Mouse (Mus musculus) lung, adult 2 months (tissue): ENCODE measurements at regions not wholly inside any gene's neighbourhood (a gene's known extent, or its start where the extent isn't known, plus 50 kb on each side); places are given as distances from the start of the nearest gene placed in this dataset.

ENCODE experiments used
- CTCF ChIP-seq: fragments of 200-500 bp; IDR thresholded peaks from 2 replicates; pipeline ENCODE4 v1.5.1; 2011; ENCODE audit warnings: mild to moderate bottlenecking, low read length, control low read depth; ENCODE audit not compliant: insufficient read depth
- POLR2A ChIP-seq: fragments of 200-500 bp; IDR thresholded peaks from 2 replicates; pipeline ENCODE4 v1.6.1; 2011; ENCODE audit warnings: low read depth, mild to moderate bottlenecking, control low read depth, low read length, borderline replicate concordance; ENCODE audit errors: extremely low read depth

DNA sequence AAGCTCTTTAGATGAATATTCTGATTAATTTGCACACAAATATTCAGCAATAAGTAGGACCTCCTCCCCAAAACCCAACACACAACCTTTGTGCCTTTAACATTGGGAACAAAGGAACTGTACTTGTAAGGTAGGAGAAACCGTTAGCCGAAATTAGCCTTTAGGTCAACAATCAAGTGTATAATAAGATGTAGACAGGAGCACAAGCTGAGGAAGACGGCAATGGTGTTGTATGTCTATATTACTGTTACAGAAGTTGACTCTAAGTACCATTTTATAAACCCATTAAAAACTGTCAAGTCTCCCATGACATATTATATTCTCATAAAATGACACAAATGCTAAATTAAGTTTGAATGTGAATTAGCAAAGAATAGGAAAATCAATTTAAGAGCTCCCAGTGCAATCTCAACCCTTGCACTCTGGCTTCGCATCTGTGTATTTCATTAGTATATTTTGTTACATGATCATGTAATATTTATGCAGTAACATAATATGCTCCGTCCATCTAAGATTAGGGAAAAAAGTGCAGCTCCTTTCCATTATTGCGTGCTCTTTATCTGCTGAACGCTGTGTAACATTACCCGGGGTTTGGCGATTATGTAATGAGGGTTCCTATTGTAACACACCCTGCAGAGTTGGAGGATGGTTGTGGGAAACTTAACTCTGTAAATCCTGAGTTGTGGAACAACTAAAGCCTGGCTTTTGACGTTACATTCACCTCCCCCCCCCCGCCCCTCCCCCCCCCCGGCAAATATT is 510.3 kb upstream of the Cited2 start:
- TF ChIP-seq CTCF (no peak), POLR2A (no peak)
